Mouse (Mus musculus): ENCODE measurements around the gene Nt5c1a.

DNA sequence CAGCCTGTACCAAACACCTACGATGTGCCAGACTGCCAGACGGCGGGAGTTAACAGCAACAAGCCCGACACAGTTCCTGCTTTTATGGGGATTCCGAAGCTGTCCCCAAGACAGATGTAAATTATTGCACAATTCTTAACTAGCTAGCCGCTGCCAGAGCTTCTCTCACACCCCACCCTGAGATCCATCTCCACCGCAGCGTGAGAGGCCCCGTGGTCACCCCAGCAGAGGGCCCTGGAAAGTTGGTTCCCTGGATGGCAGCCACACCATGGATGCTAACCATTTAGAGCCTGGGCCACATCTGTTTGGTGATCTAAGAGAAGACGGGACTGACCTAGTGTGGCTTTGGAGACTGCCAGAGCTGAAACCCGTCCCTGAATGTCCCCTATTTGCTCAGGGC, 27.9 kb downstream of the Nt5c1a start:
- TF ChIP-seq CTCF (IDR thresholded peaks at IDR 0.05; ENCODE audit: low read depth, low read length) (no peak), POLR2A (IDR thresholded peaks at IDR 0.05; ENCODE audit: extremely low read depth, insufficient read depth, low read length) (no peak)

Data from liver, adult 2 months (tissue).